Mouse (Mus musculus) sigmoid colon, adult 10 weeks (tissue): ENCODE results near the gene Trim30c. TPM values are rescaled to one million over a fixed set of nuclear protein-coding genes. Genes with fewer than 3 reads are reported as not detected.

ENCODE experiments used
- polyA plus RNA-seq: library from polyadenylated mRNA; stranded (reverse); fragments of 350-450 nt; fragmentation: Illumina TruSeq; extraction: RNeasy Lipid Tissue Mini Kit (QIAGEN cat#74804); gene quantifications from one replicate; pipeline ENCODE4 v1.2.3, GENCODE M21; 2014; ENCODE audit warnings: low read depth, low replicate concordance

The Trim30c gene
- polyA plus RNA-seq, result 0.76 TPM

DNA sequence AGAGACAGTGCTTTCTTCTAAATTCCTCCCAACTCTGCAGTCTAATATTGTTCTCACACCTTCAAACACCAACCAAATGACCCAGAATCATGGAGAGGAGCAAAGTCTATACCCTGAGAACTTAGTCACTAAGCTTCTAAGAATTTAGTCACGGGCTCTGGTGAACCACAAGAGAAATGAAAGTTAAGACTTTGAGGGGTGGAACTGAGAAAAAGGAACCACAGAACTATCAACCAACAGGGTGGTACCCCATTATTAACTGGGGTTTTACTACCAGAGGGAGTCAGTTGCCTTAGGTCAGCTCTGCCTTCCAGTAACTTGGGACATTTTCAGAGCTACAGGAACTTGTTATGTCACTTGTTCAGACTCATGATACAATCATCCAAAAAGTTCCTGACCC is at the start of gene Trim30c:
Gene Trim30c (minus strand): TSS at position 140 of the 400 bp plus-strand sequence.

DNA sequence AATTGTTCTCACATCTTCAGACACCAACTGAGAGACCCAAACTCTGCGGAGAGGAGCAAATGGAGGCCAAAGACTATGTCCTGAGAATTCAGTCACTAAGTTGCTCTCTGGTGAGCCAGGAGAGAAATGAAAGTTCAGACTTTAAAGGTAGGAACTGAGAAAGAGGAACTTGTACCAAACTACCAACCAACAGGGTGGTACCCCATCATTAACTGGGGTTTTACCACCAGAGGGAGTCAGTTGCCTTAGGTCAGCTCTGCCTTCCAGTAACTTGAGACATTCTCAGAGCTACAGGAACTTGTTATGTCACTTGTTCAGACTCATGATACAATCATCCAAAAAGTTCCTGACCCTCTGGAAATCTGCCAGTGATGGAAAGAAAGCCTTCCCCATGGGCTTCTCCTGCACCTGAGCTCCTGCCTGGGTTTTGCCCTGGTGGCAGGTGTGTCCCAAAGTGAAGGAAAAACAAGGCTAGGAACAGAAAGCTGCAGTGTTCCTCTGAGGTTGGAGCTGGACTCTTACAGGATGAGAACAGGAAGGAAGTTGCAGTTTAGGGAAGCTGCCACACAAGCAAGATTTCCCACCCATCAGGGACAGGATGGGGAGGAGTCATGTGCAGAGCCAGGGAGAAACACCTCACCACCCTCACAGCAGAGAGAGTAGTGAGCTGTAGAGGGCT is 30.8 kb downstream of the Trim30c start, which contains the start of gene Trim30b:
Gene Trim30b (minus strand): TSS at position 149 of the 679 bp plus-strand sequence.

DNA sequence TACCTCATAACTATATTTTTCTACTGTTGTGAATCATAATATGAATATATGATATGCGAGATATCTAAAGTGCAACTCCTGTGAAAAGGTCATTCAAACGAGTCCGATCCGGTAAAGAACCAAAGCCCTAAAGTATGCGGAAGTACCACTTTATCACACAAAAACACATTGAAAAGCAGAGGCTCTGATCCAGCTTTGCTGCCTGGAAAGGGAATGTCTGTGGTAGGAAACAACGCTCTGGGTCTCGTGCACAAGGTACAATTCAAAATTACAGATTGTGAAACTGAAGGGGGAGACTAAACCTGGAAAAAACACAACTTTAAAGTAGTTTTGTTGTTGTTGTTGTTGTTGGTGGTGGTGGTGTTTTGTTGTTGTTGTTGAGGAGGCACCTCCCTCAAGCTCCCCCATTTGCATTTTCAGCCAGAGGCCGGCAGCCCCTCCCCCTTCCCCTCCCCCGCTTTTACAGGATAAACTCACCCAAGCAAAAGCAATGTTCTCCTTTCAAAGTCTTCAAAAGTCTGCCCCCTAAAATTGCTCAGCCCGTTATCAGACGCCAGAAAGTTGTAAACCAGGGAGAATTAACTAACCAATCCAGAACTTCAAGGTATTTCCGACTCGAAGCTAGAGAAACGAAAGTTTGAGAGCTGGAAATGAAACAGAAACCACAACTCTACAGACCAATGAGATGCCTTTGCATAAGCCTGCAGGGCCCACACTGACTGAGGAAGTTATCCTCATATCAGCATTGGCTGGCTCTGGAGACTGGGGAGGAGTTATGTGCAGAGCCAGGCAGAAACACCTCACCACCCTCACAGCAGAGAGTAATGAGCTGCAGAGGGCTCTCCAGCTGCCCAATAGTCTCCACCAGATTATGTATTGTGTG is 47.7 kb downstream of the Trim30c start, which contains the start of gene Trim12c:
Gene Trim12c (minus strand): TSS at position 646 of the 883 bp plus-strand sequence.

Other genes starting within 250 kb of the Trim30c start
- not detected for gene Olfm5, start 236.0 kb downstream of the Trim30c start, polyA plus RNA-seq
- 0.13 TPM for gene Olfr648, start 217.4 kb downstream of the Trim30c start, polyA plus RNA-seq
- not detected for gene Olfr649, start 204.9 kb downstream of the Trim30c start, polyA plus RNA-seq
- 30.0 TPM for gene Trim6, start 182.0 kb downstream of the Trim30c start, polyA plus RNA-seq
- 40.5 TPM for gene Trim34a, start 156.4 kb downstream of the Trim30c start, polyA plus RNA-seq
- 15.0 TPM for gene Trim5, start 112.7 kb downstream of the Trim30c start, polyA plus RNA-seq
- gene Trim12a, start 85.4 kb downstream of the Trim30c start, polyA plus RNA-seq, result 62.6 TPM
- 2.4 TPM for gene Trim34b, start 71.4 kb downstream of the Trim30c start, polyA plus RNA-seq
- gene Trim12c, start 47.5 kb downstream of the Trim30c start, polyA plus RNA-seq, result 70.1 TPM
- 3.2 TPM for gene Trim30b, start 31.0 kb downstream of the Trim30c start, polyA plus RNA-seq
- gene Trim30a, start 64.4 kb upstream of the Trim30c start, polyA plus RNA-seq, result 47.4 TPM
- gene Trim30d, start 107.0 kb upstream of the Trim30c start, polyA plus RNA-seq, result 112 TPM
- gene Olfr651, start 149.3 kb upstream of the Trim30c start, polyA plus RNA-seq, result not detected
- not detected for gene Olfr652, start 160.1 kb upstream of the Trim30c start, polyA plus RNA-seq
- gene Olfr653, start 176.5 kb upstream of the Trim30c start, polyA plus RNA-seq, result not detected
- not detected for gene Olfr654, start 186.2 kb upstream of the Trim30c start, polyA plus RNA-seq
- gene Olfr655, start 200.9 kb upstream of the Trim30c start, polyA plus RNA-seq, result not detected
- not detected for gene Olfr656, start 213.1 kb upstream of the Trim30c start, polyA plus RNA-seq
- not detected for gene Olfr657, start 224.0 kb upstream of the Trim30c start, polyA plus RNA-seq
- 0.38 TPM for gene Olfr658, start 246.5 kb upstream of the Trim30c start, polyA plus RNA-seq